Mouse (Mus musculus) small intestine, adult 2 months (tissue): ENCODE measurements around the gene Wdtc1. TPM values are rescaled to one million over a fixed set of nuclear protein-coding genes. Genes with fewer than 3 reads are reported as not detected.

ENCODE experiments used
- H3K27ac ChIP-seq: fragments of 200-500 bp; 2 replicates; pipeline ENCODE4 v1.5.1; 2012; ENCODE audit warnings: low read depth, low read length, control low read depth, inconsistent platforms; ENCODE audit not compliant: insufficient read depth
- H3K27me3 ChIP-seq: fragments of 200-500 bp; 2 replicates; pipeline ENCODE4 v1.6.1; 2012; ENCODE audit warnings: mild to moderate bottlenecking, moderate library complexity, low read length, inconsistent platforms; ENCODE audit not compliant: control insufficient read depth, insufficient read depth
- H3K36me3 ChIP-seq: fragments of 200-500 bp; 2 replicates; pipeline ENCODE4 v1.6.1; 2012; ENCODE audit warnings: mild to moderate bottlenecking, low read length, control low read depth, inconsistent platforms; ENCODE audit not compliant: control insufficient read depth, insufficient read depth
- H3K4me1 ChIP-seq: fragments of 200-500 bp; 2 replicates; pipeline ENCODE4 v1.6.1; 2012; ENCODE audit warnings: low read length, inconsistent platforms, mixed read lengths; ENCODE audit not compliant: control insufficient read depth, insufficient read depth, insufficient read length
- H3K4me3 ChIP-seq: fragments of 200-500 bp; 2 replicates; pipeline ENCODE4 v1.5.1; 2012; ENCODE audit warnings: low read depth, mild to moderate bottlenecking, control low read depth, inconsistent platforms, low read length, moderate library complexity
- CTCF ChIP-seq: fragments of 200-500 bp; IDR thresholded peaks from 2 replicates; pipeline ENCODE4 v1.5.1; 2012; ENCODE audit warnings: low read depth, mild to moderate bottlenecking, control low read depth, inconsistent platforms, low read length, moderate library complexity, mixed read lengths; ENCODE audit not compliant: insufficient replicate concordance, insufficient read length; ENCODE audit errors: extremely low read depth
- POLR2A ChIP-seq: fragments of 200-500 bp; IDR thresholded peaks from 2 replicates; pipeline ENCODE4 v1.6.1; 2012; ENCODE audit warnings: low read depth, mild to moderate bottlenecking, control low read depth, inconsistent platforms, low read length, moderate library complexity
- WGBS: fragments of 180-500 bp; shearing (Covaris S2); methylation state at CpG from one replicate; pipeline ENCODE4 v1.1.7; 2018; 5-methylcytosine and 5-hydroxymethylcytosine counted together
- polyA plus RNA-seq: library from polyadenylated mRNA; depleted of rRNA; stranded (reverse); fragments of >200 nt; gene quantifications from 2 replicates; pipeline ENCODE4 v1.2.3, GENCODE M21; 2012

Wdtc1 gene
- polyA plus RNA-seq, 1 experiment: 90.5 TPM

DNA sequence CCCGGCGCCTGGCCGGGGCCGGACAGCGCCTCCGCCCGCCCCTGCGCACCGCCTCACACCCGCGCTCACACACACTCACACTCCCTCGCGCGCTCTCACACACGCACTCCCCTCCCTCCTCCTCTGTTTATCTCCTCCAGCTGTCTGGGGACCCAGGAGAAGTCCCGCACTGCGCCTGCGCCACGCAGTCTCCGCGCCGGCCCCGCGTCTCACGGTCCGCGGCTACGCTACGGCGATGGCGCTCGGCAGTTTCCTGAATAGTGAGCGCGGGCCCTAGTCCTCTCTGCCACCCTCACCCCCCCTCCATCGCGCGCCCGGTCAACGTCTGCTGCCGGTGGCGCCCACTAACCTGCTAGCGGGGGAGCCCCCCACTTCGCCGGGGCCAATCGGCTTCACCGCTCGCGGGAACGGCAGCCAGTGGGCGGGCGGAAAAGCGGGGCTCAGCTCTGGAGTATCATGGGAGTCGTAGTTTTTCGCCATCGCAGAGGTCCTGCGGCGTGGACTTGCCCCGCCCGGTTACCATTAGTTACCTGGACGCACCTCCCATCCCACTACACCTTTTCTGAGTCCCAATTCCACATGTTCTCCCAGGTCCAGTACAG, 14.0 kb downstream of the Wdtc1 start:
- H3K4me1 ChIP-seq: no peaks in the 10 kb centered on the region
- TF ChIP-seq POLR2A: peak; percentile 54; the same call in 1 of the 2 replicates
- no peak for TF ChIP-seq CTCF
- H3K27me3 ChIP-seq: no peaks in the 10 kb centered on the region
- under 1% methylated on average over 57 of the region's 60 CpGs for WGBS
- peak overlapping the region; percentile 87 for H3K4me3 ChIP-seq
- peak overlapping the region; percentile 42 for H3K27ac ChIP-seq
- no peaks in the 10 kb centered on the region for H3K36me3 ChIP-seq

- under 1% methylated on average over 39 of the region's 39 CpGs for WGBS
- H3K36me3 ChIP-seq: no peaks in the 10 kb centered on the region
These were observed 14.7 kb downstream of the Wdtc1 start for GRCm38 (mm10) chr4:133338521-133339095.

DNA sequence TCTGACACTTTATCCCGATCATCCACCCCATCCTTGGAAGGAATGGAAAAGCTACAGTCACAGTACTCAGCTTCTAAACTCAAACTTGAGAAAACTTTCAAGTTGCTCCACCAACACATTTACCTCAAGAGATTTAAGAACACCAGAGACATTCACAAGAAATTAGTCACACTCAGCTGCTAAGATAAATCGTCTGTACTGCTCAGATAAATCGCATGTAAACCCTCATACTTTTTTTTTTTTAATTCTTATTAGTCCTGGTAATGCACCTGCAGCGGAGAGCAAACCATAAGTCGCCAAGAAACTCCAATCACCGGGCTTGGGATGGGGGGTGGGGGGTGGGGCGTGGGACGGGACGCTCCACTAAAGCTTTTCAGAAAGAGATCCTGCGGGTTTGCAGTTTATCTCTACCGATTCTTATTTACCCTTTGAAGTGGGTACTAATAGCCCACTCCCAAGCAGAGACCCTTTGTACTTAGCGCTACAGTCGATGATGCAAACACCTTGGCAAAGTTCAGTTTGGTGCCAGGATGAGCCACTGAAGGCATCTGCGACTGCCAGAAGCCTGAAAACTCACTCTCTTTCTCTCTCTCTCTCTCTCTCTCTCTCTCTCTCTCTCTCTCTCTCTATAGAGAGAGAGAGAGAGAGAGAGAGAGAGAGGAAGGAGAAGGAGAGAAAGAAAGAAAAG, 15.3 kb downstream of the Wdtc1 start:
- WGBS: 4% methylated on average over 14 of the region's 14 CpGs
- peak overlapping the region; percentile 87 for H3K4me3 ChIP-seq
- no peaks in the 10 kb centered on the region for H3K36me3 ChIP-seq
- no peaks in the 10 kb centered on the region for H3K27me3 ChIP-seq
- H3K4me1 ChIP-seq: peaks cover 8% of the 10 kb centered on the region
- no peak overlapping the region for H3K27ac ChIP-seq
- TF ChIP-seq CTCF (no peak), POLR2A (no peak)

More at GRCm38 (mm10) chr4:133338521-133339095, 14.7 kb downstream of the Wdtc1 start:
- Histone ChIP-seq H3K4me1 (peaks cover 4% of the 10 kb centered on the region), H3K4me3 (peak overlapping the region; percentile 87), H3K27ac (peak overlapping the region; percentile 42), H3K27me3 (no peaks in the 10 kb centered on the region)
- TF ChIP-seq CTCF: no peak
- TF ChIP-seq POLR2A: no peak

DNA sequence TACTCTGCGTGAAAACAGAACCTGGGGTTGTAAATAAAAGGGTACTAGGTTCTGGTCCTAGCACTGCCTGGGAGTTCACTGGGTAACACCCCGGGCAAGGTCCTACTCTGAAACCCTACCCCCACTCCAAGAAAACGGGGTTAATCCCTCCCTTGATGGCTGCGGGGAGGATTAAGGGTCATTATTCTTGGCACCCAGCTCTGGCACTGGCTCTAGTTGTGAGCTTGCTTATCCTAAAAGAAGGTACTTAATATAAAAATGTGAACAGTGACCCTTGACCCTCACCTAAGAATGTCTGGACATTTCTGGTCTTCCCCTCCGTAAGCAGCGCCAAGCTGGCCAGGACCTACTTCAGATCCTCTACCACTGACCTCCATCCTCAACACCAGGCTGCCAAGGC, 20.0 kb downstream of the Wdtc1 start:
- Histone ChIP-seq H3K4me1 (peaks cover 16% of the 10 kb centered on the region), H3K36me3 (no peaks in the 10 kb centered on the region), H3K27ac (peak overlapping the region; percentile 59), H3K27me3 (no peaks in the 10 kb centered on the region), H3K4me3 (no peak overlapping the region)
- WGBS: 33% methylated on average over 6 of the region's 6 CpGs
- TF ChIP-seq CTCF (no peak), POLR2A (no peak)

- no peak for TF ChIP-seq CTCF
- no peak for TF ChIP-seq POLR2A
- Histone ChIP-seq H3K4me1 (peaks cover 16% of the 10 kb centered on the region), H3K27ac (0 out of 2 replicates have a peak overlapping the region, but pooled peaks have one; percentile 6), H3K27me3 (no peaks in the 10 kb centered on the region), H3K36me3 (no peaks in the 10 kb centered on the region; the same call in 1 of the 2 replicates), H3K4me3 (no peak overlapping the region)
- WGBS: 22% methylated on average over 4 of the region's 4 CpGs
These were observed 23.0 kb downstream of the Wdtc1 start for GRCm38 (mm10) chr4:133330296-133330695.

GRCm38 (mm10) chr4:133328129-133328528, 25.2 kb downstream of the Wdtc1 start:
- 75% methylated on average over 7 of the region's 7 CpGs for WGBS
- H3K4me3 ChIP-seq: no peak overlapping the region

DNA sequence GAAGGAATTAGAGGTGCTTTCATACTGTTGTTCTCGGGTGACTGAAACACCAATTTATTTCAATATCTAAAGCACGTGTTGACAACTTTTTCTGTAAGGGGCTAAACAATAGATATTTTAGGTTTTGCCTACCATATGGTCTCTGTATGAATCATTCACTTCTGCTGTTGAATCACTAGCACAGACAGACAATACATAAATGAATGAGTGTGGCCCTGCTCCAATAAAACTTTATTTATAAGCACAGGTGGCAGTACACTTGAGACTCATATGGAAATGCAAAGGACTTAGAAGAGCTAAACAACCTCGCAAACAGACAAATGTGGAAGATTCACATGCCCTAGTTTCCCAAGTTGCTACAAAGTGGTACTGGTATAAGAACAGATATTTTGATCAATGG, 33.6 kb downstream of the Wdtc1 start:
- H3K27me3 ChIP-seq: no peaks in the 10 kb centered on the region
- no peak overlapping the region for H3K4me3 ChIP-seq
- H3K27ac ChIP-seq: no peak overlapping the region
- 93% methylated on average over 3 of the region's 3 CpGs for WGBS
- H3K36me3 ChIP-seq: peaks cover 22% of the 10 kb centered on the region
- TF ChIP-seq POLR2A (no peak), CTCF (no peak)
- H3K4me1 ChIP-seq: peaks cover 12% of the 10 kb centered on the region; the same call in 1 of the 2 replicates

More at GRCm38 (mm10) chr4:133328129-133328528, 25.2 kb downstream of the Wdtc1 start:
- Histone ChIP-seq H3K27me3 (no peaks in the 10 kb centered on the region), H3K27ac (no peak overlapping the region), H3K4me1 (peaks cover 9% of the 10 kb centered on the region; the same call in 1 of the 2 replicates), H3K36me3 (peaks cover 4% of the 10 kb centered on the region)
- TF ChIP-seq POLR2A (no peak), CTCF (no peak)
